Mouse (Mus musculus): ENCODE data around the gene Snrpc. TPM values are rescaled to one million over a fixed set of nuclear protein-coding genes. Genes with fewer than 3 reads are reported as not detected.
A peak's percentile ranks its signal among the peaks of the same experiment; 100 is the strongest.

The Snrpc gene
- polyA plus RNA-seq, 1 experiment from 2014 or later: 247 TPM

GRCm38 (mm10) chr17:27820568-27821406, 17.2 kb upstream of the Snrpc start, which contains the start of gene D17Wsu92e:
Gene D17Wsu92e, minus strand, starts transcription at chr17:27820648.
- Histone ChIP-seq H3K27me3 (replicated peaks) (no peaks in the 10 kb centered on the region), H3K4me2 (peak within 1 kb of the TSS; percentile 69), H3K4me3 (replicated peaks) (peak within 1 kb of the TSS; percentile 81), H3K36me3 (no peaks in the 10 kb centered on the region), H3K4me1 (peaks cover 28% of the 10 kb centered on the region), H3K9ac (peak within 1 kb of the TSS; percentile 96), H3K27ac (peak within 1 kb of the TSS; percentile 91), H3K9me3 (no peaks in the 10 kb centered on the region)
- peak; percentile 96 for ATAC-seq (ENCODE audit: insufficient read depth, low FRiP score, low read depth)
- 3% methylated on average over 43 of the region's 56 CpGs for WGBS

DNA sequence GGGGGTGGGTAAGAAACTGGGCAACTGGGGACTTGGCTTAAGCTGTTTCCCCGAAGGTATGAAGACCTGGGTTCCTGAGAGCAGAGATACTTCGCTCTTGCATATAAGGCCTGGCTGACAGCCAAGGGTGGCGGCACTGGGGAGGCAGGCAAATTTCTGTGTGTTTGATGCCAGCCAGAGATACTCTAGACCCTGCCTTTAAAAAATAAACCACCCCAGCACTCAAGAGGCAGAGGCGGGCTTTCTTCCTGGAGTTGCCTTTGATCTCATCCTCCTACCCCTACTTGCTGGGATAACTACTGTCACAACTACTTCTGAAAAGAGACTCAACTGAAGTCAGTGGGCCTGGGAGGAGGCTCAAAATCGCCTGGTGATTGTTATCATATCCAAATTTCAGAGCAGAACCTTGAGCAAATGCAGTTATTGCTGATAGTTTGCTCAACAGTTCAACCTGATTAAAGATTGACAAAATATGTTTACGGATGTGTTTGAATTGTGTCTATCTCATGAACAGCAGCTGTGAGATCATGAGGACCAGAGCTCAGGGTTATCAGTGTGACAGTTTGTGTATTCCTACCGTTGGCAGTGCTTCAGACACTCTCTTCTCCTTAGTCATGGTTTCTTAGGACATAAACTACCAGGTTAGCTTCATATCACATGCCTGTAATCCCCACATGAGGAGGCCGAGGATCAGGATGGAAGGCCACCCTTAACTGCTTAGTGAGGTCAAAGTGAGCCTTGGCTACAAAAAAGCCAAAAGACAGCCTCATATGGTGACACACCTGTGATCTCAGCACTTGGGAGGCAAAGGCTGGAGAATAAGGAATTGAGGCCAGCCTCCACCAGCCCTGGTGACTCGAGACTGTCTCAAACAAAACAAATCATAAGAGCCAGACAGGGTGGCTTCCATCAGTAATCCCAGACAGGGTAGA, 16.3 kb upstream of the Snrpc start:
- no peak overlapping the region; the same call in 1 of the 2 replicates for H3K4me3 ChIP-seq (replicated peaks)
- no peak for ATAC-seq (ENCODE audit: insufficient read depth, low FRiP score, low read depth)
- H3K27me3 ChIP-seq (replicated peaks): no peaks in the 10 kb centered on the region

GRCm38 (mm10) chr17:27823142-27823905, 14.6 kb upstream of the Snrpc start:
- WGBS: 77% methylated on average over 9 of the region's 9 CpGs
- Histone ChIP-seq H3K27me3 (replicated peaks) (no peaks in the 10 kb centered on the region), H3K4me3 (replicated peaks) (no peak overlapping the region), H3K4me2 (no peak overlapping the region), H3K36me3 (no peaks in the 10 kb centered on the region), H3K9ac (no peak overlapping the region), H3K27ac (no peak overlapping the region), H3K9me3 (no peaks in the 10 kb centered on the region), H3K4me1 (peaks cover 31% of the 10 kb centered on the region)
- ATAC-seq (ENCODE audit: insufficient read depth, low FRiP score, low read depth): no peak

More for the DNA sequence above, 16.3 kb upstream of the Snrpc start:
- no peaks in the 10 kb centered on the region for H3K9me3 ChIP-seq
- H3K4me2 ChIP-seq: peak overlapping the region; percentile 69
- WGBS: 52% methylated on average over 9 of the region's 9 CpGs
- no peaks in the 10 kb centered on the region for H3K36me3 ChIP-seq
- no peak overlapping the region for H3K9ac ChIP-seq
- H3K4me1 ChIP-seq: peaks cover 36% of the 10 kb centered on the region
- H3K27ac ChIP-seq: peak overlapping the region; percentile 91

GRCm38 (mm10) chr17:27824941-27825340, 13.0 kb upstream of the Snrpc start:
- 57% methylated on average over 1 of the region's 1 CpGs for WGBS
- Histone ChIP-seq H3K27me3 (replicated peaks) (no peaks in the 10 kb centered on the region), H3K9me3 (no peaks in the 10 kb centered on the region), H3K36me3 (no peaks in the 10 kb centered on the region), H3K4me1 (peaks cover 23% of the 10 kb centered on the region), H3K4me3 (replicated peaks) (no peak overlapping the region), H3K27ac (no peak overlapping the region), H3K9ac (no peak overlapping the region), H3K4me2 (0 out of 2 replicates have a peak overlapping the region, but pooled peaks have one; percentile 53)
- no peak for ATAC-seq (ENCODE audit: insufficient read depth, low FRiP score, low read depth)

- no peaks in the 10 kb centered on the region for H3K9me3 ChIP-seq
- no peak overlapping the region for H3K4me3 ChIP-seq (replicated peaks)
- no peaks in the 10 kb centered on the region for H3K36me3 ChIP-seq
- no peak for ATAC-seq (ENCODE audit: insufficient read depth, low FRiP score, low read depth)
- H3K27ac ChIP-seq: peak overlapping the region; percentile 51; the same call in 1 of the 2 replicates
- H3K27me3 ChIP-seq (replicated peaks): no peaks in the 10 kb centered on the region
- 42% methylated on average over 3 of the region's 3 CpGs for WGBS
- H3K4me2 ChIP-seq: peak overlapping the region; percentile 53
- no peak overlapping the region for H3K9ac ChIP-seq
- peaks cover 23% of the 10 kb centered on the region for H3K4me1 ChIP-seq
These were observed 12.4 kb upstream of the Snrpc start for GRCm38 (mm10) chr17:27825539-27825938.

GRCm38 (mm10) chr17:27825984-27826905, 11.7 kb upstream of the Snrpc start:
- 3% methylated on average over 22 of the region's 22 CpGs for WGBS
- no peaks in the 10 kb centered on the region for H3K36me3 ChIP-seq
- H3K9ac ChIP-seq: no peak overlapping the region
- ATAC-seq (ENCODE audit: insufficient read depth, low FRiP score, low read depth): peak; percentile 72
- no peaks in the 10 kb centered on the region for H3K27me3 ChIP-seq (replicated peaks)
- peak overlapping the region; percentile 53 for H3K4me2 ChIP-seq
- peak overlapping the region; percentile 36 for H3K4me3 ChIP-seq (replicated peaks)
- peak overlapping the region; percentile 81 for H3K27ac ChIP-seq
- peaks cover 18% of the 10 kb centered on the region for H3K4me1 ChIP-seq
- no peaks in the 10 kb centered on the region for H3K9me3 ChIP-seq

DNA sequence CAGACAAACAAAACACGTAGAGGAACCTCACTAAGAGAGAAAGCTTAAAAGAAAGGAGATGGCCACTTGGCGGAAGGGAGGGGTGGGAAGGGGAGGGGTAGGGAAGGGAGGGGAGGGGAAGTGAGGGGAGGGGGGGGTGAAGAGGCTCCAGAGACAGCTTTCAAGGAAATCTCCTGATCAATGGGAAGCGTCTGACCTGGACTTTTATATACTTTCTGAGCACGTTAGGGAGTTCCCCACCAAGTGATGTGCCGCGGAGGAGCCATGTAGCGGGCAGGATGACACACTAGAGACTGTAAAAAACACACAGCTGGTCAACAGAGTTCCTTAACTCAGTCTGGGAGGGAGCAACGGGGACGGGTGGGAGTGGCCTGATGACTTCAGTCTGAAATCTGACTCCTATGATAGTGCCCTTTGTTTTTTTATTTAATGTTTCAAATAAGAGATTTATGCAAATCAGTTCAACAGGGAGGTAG, 11.0 kb upstream of the Snrpc start:
- peak overlapping the region; percentile 81 for H3K27ac ChIP-seq
- H3K4me3 ChIP-seq (replicated peaks): peak overlapping the region; percentile 36
- H3K36me3 ChIP-seq: no peaks in the 10 kb centered on the region
- H3K4me2 ChIP-seq: peak overlapping the region; percentile 53
- no peaks in the 10 kb centered on the region for H3K27me3 ChIP-seq (replicated peaks)
- H3K4me1 ChIP-seq: peaks cover 15% of the 10 kb centered on the region; the same call in 1 of the 2 replicates
- 2% methylated on average over 8 of the region's 9 CpGs for WGBS
- H3K9me3 ChIP-seq: no peaks in the 10 kb centered on the region
- peak; percentile 27; the same call in 1 of the 2 replicates for ATAC-seq (ENCODE audit: insufficient read depth, low FRiP score, low read depth)
- H3K9ac ChIP-seq: no peak overlapping the region

- ATAC-seq (ENCODE audit: insufficient read depth, low FRiP score, low read depth): no peak
- H3K4me3 ChIP-seq (replicated peaks): no peak overlapping the region
- no peaks in the 10 kb centered on the region for H3K27me3 ChIP-seq (replicated peaks)
- H3K9me3 ChIP-seq: no peaks in the 10 kb centered on the region
- peaks cover 15% of the 10 kb centered on the region; the same call in 1 of the 2 replicates for H3K4me1 ChIP-seq
- no peak overlapping the region for H3K27ac ChIP-seq
- no peak overlapping the region for H3K4me2 ChIP-seq
- H3K36me3 ChIP-seq: no peaks in the 10 kb centered on the region
- WGBS: 46% methylated on average over 6 of the region's 6 CpGs
- no peak overlapping the region for H3K9ac ChIP-seq
These were observed 10.4 kb upstream of the Snrpc start for GRCm38 (mm10) chr17:27827511-27827910.

DNA sequence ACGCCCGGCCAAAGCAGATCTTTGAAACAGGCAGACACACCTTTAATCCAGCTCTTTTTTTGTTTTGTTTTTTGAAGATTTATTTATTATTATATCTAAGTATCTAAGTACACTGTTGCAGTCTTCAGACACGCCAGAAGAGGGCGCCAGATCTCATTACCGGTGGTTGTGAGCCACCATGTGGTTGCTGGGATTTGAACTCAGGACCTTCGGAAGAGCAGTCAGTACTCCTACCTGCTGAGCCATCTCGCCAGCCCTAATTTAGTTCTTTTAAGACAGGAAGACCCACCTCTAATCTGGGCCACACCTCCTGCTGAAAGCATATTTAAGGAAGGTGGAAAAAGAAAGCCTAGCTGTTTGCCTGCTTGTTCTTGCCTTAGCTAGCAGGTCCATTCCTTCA, 7.5 kb upstream of the Snrpc start:
- WGBS: 52% methylated on average over 7 of the region's 7 CpGs
- Histone ChIP-seq H3K4me1 (peaks cover 12% of the 10 kb centered on the region; the same call in 1 of the 2 replicates), H3K9ac (no peak overlapping the region), H3K4me3 (replicated peaks) (no peak overlapping the region), H3K9me3 (no peaks in the 10 kb centered on the region), H3K27me3 (replicated peaks) (no peaks in the 10 kb centered on the region), H3K36me3 (no peaks in the 10 kb centered on the region), H3K4me2 (no peak overlapping the region), H3K27ac (no peak overlapping the region)
- ATAC-seq (ENCODE audit: insufficient read depth, low FRiP score, low read depth): no peak

DNA sequence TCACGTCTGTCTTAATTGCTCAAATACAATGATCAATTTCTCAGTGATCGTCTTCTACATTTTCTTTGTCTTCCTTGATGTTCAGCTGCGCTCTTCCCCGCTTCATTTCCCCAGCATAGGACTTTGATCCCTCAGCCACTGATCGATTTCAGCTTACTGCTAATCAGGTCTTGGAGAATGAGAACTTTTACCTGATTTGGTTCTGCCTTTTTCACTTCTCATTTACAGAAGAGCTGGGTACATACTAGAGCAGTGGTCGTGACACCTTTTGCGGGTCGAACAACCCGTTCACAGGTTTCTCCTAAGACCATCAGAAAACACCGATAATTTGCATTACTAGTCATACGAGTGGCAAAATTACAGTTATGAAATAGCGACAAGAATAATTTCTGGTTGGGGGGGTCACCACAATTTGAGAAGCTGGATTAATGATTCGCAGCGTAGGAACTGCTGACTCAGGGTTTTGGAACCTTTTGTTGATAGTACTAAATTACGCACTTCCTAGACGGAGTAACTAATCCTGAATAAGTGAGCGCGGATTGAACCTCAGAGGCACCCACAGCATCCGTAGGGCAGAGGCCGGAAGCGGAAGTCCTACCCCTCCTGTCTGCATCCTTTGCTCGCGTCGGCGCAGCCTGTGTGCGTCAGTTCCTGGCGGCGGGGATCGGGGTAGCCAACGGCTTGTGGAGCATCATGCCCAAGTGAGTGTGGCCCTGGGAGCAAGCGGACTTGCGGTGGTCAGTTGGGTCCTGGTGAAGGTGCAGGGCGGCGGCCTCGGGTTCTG, 1.7 kb downstream of the Snrpc start:
- Histone ChIP-seq H3K27ac (peak overlapping the region; percentile 53), H3K36me3 (peaks cover 21% of the 10 kb centered on the region), H3K4me2 (peak overlapping the region; percentile 63), H3K27me3 (replicated peaks) (no peaks in the 10 kb centered on the region), H3K9ac (peak overlapping the region; percentile 80; the same call in 1 of the 2 replicates), H3K9me3 (no peaks in the 10 kb centered on the region), H3K4me1 (peaks cover 5% of the 10 kb centered on the region; the same call in 1 of the 2 replicates), H3K4me3 (replicated peaks) (peak overlapping the region; percentile 95)
- peak; percentile 99 for ATAC-seq (ENCODE audit: insufficient read depth, low FRiP score, low read depth)
- WGBS: 2% methylated on average over 35 of the region's 35 CpGs
